Mouse (Mus musculus) kidney, adult 18-20 months (tissue): ENCODE results near the gene Col7a1.

Experiments
- DNase-seq: peaks from one replicate; pipeline ENCODE4 v3.0.0; 2021

Gene Col7a1

DNA sequence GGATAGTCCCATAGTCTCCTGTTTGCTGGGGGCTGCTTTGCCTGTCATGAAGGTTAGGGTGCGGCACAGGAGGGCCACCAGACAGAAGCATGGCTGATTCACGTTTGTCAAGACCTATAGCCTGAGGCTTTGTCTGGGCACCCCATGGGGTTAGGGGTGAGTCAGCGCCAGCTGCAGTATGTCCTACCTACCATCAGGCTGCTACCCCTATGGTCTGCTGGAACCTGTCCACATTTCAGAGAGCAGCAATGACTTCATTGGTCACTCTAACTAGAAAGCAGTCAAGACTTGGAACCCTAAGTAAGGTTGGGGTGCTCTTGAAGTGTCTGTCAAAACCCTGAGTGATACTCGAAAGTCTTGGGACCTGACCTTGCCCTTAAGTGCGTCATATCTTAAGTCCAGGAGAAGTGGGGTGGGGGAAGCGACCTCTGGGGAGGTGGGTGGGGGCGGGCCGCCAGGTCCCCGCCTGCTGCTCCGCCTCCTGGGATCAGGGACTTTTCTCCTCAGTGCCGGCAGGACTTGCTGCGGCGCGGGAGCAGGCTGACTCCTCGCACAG, at the start of gene Col7a1:
Col7a1 (plus strand) TSS at position 506 of the 556 bp plus-strand sequence.
- DNase-seq: no peak

DNA sequence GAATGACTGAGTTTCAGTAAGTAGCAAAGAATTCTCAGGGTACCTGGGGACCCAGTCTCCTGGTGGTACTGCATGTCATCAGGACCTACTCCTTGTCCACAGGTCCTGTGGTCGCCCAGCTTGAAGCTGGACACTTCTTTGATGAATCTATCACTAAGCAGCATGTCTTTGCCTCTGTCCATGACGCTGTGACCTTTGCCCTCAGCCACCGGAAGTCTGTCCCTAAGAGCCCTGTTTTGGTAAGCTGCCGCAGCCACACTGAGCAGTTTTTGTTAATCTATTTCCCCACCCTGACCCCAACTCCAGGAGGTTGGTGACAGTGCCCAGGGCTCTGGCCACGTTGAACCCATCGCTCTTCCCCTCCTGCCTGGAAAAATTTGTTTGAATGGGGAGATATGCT, 41.1 kb upstream of the Col7a1 start:
- DNase-seq: no peak

DNA sequence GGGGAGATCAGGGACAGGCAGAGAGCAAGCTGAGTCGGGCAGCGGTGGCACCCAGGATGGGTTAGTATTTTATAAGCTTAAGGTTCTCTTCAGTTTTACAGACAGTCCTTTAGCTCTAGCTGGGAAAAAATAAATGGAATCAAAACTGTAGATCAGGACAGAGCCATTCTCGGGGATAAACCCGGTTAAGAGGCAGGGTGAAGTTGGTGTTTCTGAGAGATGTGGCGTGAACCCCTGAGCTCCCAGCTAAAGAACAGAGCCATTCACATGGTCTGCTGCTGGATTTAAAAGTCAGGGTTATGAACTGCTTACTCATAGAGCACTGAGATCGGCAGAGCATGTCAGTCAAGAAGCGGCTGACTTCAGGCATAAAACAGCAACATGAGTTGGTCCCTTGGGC, 40.2 kb upstream of the Col7a1 start:
- DNase-seq: no peak

DNA sequence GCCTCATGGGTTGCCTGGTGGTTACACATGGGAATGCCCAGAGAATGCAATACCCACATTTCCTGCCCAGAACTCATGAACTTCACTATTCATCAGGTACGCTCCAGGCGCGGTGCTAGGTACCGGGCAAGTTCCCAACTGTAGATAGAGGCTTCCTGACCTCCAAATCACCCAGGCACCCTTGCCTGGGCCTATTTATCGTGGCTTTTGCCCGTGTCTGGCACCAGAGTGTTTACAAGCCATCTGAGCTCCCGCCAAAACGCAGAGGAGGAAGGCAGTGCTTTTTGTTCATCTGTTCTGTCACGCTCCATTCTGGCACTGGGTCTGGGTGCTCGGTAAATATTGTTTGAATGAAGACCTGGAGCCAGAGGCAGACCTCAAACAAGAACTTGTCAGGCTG, 39.8 kb upstream of the Col7a1 start:
- no peak for DNase-seq

DNA sequence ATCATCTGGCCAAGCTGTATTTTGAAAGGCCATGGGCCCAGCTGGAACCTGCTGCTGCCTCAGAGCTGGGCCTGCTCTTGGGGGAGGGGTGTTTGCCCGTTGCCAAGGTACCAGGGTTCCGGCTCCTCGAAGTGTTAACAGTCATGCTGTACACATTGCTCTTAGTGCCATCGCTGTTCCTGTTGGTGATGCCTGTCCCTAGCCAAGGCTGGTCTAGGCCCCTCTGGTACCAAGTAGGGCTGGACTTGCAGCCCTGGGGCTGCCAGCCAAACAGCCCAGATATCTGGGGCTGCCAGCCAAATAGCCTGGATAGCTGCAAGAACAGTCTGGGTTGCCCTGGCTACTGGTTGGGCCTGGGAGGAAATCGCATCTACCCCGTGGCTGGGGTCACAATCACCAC, 38.9 kb upstream of the Col7a1 start, which contains the start of gene Tmem89:
Tmem89 (plus strand) TSS at position 129 of the 400 bp plus-strand sequence.
- DNase-seq: no peak

DNA sequence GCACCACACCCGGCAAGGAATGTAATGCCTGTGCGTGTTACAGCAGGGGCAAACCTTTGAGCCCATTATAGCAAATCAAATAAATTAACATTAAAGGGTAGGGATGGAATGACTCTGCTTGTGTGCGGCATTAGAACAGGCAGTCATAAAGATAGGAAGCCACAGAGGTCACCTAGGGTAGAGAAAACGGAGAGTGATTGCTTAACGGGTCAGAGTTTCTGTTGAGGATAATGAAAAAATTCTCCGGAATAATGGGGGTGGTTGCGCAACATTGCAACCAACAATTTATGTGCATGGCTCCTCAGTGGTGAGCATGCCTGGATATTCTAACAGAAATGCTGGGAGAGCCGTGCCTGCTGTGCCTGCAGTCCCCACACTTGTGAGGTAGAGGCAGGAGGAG, 27.5 kb upstream of the Col7a1 start:
- no peak for DNase-seq

DNA sequence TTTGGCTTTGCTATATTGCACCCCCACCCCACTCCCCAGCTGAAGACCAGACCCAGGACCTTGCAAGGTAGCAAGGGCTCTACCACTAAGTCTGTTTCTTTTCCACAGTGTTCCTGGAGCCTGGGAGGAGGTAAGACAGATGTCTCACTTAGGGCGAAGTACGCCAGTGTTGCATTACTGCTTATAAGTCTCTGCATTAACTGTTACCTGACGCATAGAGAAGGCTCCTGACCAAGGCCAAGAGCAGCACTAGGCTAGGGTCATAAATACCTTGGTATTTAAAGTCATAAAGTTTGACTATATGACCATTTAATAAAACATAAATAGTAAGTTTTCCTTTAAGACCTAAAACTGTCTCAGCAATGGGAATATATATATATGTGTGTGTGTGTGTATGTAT, 25.0 kb upstream of the Col7a1 start:
- no peak for DNase-seq

DNA sequence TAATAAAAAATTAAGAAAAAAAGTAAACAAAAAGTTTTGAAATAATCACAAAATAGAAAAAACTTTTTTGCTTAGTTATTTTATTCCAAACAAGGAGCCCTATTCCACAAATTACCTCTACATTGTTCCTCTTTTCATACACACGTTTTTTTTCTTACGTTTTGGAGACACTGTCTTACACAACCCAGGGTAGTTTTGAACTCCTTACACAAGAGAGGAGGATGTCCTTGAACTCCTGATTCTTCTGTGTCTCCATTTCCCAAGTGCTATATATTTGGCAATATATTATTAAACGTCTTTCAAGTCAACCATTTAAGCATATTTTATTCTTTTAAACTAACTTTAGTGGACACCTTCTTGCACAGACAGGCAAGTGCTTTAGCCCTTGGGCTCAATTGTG, 17.4 kb upstream of the Col7a1 start:
- DNase-seq: no peak

DNA sequence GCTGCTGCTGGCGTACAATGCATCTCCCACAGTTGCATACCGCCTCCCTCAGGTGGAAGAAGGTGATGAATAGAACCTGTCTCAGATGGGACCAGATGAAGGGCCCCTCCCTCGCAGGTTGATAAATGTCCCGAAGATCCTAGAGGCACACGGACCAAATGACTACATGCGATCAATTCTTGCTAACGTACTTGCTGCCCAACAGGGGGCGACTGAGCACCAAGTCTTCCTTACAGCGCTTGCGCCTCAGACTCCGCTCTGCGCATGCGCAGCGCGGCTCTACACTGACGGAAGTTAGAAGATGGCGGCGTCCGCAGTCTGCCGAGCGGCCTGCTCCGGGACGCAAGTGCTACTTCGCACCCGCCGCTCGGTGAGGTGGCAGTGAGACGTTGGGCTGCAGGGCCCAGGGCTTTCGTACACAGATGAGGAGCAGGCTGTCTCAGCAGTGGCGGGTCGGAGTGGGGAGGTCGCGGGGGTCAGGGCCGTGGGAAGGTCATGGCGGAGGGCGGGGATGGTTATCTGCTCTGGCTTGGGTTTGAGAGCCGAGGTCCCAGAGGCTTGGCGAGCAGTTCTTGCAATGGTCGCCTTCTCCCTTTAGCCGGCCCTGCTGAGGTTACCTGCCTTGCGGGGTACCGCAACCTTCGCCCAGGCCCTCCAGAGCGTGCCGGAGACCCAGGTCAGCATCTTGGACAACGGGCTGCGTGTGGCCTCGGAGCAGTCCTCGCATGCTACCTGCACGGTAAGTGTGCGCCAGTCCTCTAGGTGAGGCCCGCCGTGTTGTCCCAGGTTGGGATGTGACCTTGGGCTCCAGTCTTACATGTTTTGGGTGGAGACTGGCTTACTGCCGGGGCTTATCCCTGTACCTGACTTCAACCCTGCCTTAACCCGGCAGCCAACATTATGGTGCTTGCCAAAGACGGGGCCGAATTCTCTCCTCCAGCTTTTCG, 16.7 kb upstream of the Col7a1 start, which contains the start of gene Uqcrc1:
Uqcrc1 (plus strand) TSS at position 216 of the 947 bp plus-strand sequence.
- peak; percentile 95 for DNase-seq

DNA sequence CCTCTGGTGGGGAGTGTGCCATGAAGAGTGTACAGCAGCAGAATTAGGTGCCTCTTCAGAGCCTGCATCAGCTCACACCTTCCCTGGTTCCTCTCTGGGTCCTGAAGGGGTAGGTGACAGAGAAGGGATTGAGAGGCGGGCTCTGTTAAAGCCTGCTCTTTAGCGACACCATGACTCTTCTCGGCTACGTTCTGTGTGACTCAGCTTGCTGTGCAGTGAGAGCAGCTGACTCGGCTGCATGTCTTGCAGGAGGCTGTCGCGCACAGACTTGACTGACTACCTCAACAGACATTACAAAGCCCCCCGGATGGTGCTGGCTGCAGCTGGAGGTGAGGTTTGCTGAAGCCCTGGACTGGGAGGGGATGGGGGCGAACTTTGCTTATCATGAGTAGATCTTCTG, 8.3 kb upstream of the Col7a1 start:
- DNase-seq: no peak

DNA sequence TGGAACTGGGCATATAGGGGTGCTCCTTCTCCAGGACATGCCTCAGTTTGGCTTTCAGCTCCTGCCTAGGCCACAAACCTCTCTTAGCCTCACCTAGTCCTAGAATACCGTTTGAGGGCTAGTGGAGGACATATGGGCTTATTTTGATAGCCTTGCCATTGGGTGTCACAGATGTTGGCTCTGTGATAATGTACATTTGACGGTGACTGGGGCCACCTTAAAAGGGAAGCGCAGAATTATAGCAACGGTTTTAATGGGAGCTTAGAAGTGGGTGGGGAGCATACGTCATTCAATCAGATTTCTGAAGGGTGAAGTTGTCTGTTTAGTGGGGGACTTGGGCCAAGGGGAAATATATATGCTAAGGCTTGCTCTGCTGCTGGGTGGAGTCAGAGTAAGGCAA, 7.8 kb upstream of the Col7a1 start:
- DNase-seq: no peak

DNA sequence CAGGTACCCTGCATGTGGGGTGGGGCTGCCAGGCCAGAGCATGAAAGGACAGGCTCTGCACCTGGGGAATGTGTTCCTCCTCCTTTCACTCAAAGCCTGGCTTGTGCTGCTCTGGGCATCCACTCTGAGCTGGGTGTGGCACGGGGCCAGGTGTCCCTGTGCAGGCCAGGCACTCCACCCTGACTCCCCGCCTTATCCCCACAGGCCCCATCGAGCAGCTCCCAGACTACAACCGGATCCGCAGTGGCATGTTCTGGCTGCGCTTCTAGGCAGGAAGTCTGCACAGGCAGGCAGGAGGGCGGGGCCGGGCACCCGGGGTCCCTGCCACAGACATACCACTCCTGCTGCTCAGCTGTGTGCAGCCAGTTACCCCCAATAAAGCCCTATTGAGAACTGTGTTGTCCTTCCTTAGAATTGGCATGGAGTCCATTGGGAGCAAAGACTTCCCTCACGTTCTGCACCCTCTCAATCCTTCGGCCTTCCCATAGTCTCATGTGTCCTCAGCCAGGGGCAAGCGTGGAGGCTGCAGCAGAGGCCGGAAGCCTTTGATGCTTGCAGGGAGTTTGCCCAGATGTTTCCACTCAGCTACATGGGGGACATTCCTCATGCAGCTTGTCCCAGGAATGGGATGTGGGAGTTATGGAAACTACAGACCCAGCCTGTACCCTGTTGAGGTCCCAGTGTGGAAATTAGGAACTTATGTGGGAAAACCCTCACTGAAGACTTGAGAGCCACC, 4.0 kb upstream of the Col7a1 start:
- peak; percentile 10 for DNase-seq

DNA sequence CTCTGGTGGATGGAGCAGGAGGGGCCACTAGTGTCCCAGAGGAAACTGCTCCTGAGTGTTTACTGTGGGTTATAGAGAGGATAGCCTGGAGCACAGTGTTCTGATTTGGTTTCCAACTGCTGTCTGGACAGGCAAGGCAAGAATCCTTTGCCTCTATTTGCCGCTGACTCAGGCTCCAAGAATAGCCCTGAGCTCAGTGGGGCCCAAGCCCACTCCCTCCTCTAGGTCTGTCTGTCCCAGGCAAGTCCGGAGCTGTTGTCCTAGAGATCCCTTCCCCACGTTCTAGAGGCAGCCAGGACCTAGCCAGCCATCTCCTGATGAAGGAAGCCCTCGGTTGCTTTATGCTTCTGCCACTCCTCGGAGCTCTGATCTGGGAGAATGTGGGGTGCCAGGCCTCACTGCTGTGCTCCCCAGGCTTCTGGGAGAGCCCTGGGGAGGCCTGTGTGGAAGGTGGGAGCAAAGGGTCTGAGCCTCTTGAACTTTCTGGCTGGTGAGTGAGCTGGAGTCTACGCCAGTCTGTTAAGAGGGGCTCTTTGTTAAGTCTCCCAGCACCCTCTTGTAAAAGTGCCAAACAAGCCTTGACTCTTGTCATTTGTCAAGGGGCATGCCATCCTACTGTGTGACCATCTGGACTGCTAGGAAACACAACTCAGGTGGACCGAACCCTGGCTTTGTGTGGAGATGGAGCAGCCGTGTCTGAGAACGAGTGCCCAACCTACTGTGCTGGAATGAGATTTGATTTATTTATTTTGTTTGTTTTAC, 3.2 kb upstream of the Col7a1 start:
- no peak for DNase-seq

DNA sequence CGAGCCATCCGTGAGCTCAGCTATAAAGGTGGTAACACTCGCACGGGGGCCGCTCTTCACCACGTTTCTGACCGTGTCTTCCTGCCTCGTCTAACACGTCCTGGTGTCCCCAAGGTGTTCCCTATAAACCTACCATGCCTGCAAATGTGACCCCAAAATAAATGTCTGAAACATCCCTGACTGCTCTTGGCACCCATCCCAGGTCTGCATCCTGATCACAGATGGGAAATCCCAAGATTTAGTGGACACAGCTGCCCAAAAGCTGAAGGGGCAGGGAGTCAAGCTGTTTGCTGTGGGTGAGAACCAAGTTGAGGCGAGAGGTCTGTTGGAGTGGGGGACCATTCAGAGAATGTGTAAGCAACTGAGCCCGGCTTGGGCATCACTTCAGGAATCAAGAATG, 1.9 kb downstream of the Col7a1 start:
- DNase-seq: no peak

DNA sequence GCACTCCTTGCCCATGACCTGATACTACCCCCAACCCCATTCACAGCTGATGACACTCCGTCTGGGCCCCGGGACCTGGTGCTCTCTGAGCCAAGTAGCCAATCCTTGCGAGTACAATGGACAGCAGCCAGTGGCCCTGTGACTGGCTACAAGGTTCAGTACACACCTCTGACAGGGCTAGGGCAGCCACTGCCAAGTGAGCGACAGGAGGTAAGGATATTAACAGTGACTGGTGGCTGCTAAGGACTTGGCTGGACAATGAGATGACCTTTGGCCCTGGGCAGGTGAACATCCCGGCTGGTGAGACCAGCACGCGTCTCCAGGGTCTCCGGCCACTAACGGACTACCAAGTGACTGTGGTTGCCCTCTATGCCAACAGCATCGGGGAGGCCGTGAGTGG, 2.5 kb downstream of the Col7a1 start:
- DNase-seq: peak; percentile 37

DNA sequence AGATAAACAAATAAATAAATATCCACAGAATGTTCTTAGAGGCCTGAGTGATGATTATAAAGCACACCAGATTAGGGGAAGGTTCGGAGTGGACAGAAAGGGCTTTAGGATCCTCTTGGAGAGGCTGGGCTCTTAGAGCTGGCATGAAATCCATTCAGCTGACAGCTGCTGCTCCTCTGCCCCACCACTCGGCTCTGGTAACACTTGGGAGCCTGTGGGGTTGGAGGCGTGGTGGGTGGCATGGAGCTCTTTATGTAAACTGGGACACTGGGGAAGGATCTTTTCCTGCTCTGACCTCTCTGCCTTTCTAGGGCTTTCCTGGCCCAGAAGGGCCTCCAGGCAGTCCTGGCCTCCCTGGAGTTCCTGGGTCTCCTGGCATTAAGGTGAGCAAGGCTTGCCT, 10.2 kb downstream of the Col7a1 start:
- DNase-seq: no peak

DNA sequence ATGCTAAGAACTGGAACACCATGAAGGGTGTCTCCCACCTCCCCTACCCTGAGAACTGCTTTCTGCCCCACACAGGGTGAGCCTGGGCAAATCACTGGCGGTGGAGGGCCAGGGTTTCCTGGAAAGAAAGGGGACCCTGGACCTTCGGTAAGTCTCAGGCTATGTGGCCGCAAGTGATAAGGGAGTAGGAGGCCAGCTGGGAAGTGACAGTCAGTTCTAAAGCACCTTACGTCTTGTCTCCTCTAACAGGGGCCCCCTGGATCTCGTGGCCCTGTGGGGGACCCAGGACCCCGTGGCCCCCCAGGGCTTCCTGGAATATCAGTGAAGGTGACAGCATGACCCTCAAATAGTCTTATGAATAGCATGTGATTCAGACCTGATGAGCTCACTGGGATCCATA, 11.0 kb downstream of the Col7a1 start:
- DNase-seq: no peak

DNA sequence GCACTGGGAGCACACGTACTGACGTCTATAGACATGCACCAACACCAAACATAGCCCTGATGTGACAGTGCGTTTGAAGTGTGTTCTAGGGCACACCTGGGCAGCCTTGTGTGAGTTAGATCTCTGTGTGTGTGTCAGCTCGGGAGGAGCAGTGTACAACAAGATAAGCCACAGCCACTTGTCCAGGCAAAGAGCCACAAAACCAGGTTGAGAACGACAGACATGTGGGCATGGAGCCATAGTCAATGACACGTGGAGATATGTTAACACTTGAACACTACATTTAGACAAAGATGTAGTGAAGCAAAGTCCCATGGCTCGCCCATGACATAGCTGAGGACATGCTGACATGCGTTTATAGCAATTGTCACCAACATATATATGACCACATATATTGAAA, 17.2 kb downstream of the Col7a1 start:
- no peak for DNase-seq

DNA sequence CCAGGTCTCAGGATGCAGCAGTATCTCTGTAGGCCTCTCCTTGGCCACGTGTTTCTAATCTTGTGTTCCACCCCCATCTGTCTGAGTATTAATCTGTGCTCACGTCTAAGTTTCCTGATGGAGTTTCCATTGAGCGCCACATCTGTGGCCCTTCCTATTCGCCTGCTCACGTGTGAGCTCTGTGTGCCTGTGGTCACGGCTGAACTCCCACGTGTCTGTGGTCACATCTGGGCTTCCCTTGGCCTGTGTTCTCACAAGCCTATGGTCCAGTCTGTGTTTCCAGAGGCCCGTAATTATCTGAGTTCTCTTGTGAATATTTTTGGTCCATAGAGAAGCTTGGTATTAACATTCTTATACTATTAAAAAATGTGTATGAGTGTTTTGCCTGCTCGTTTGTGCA, 23.1 kb downstream of the Col7a1 start:
- DNase-seq: no peak

DNA sequence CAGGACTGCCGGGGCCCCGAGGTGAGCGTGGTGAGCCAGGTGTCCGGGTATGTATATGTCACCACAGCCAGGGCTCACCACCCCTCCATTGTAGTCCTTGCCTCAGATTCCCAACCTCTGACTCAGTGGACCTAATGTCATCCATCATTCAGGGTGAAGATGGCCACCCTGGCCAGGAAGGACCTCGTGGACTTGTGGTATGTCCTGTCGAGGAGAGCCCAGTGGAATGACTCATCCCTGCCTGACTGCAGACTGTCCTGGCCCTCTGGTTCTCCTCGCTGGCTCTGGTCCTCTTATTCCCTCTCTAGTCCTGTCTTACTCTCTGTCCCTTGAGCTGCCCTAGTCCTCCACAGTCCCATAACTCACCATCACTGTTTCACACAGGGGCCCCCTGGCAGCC, 24.6 kb downstream of the Col7a1 start:
- DNase-seq: no peak

DNA sequence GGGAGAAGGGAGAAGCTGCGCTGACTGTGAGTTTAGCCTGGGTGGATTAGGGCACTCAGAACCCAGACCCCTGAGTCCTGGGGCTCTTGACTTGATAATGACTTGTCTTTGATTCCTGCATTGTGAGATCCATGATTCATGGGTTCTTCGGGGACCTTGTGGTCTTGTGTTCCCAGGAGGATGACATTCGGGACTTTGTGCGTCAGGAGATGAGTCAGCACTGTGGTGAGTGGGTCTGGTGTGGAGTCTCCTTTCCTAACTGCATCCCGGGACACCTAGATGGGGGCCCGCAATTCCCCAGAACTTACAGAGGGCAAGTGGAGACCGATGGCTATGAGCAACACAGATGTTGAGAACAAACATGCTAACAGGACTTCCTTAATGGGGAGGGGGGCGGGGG, 29.1 kb downstream of the Col7a1 start:
- DNase-seq: no peak

DNA sequence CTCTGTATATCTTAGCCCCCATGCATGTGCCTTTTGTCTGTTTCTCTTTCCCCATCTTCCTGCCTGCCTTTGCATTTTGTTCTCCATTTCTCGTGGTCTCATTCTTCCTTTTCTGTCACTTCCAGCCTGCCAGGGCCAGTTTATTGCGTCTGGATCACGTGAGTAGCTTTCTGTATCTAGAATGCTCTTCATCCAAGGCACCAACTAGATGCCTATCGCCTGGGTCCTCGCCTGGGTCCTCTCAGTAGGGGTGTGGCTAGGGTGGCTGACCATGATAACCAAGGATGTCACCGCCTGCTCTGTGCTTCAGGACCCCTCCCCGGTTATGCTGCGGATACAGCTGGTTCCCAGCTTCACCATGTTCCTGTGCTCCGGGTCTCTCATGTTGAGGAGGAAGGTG, 29.8 kb downstream of the Col7a1 start:
- DNase-seq: no peak

DNA sequence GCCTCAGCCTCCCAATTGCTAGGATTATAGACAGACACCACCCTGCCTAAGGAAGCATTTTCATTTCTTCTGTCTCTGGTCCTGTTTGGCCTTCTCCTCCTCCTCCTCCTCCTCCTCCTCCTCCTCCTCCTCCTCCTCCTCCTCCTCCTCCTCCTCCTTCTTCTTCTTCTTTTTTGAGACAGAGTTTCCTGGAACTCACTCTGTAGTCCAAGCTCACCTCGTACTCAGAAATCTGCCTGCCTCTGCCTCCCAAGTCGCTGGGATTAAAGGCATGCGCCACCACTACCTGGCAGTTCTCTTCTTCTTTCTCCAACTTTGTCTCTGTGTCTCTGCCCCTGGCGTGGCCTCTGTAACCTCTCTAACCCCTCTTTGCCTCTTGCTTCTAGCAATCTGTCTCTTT, 32.3 kb downstream of the Col7a1 start, which contains the start of gene Ucn2:
Ucn2 (plus strand) TSS at position 301 of the 400 bp plus-strand sequence.
- no peak for DNase-seq
